Mouse (Mus musculus): ENCODE data around the gene Asic1.
"Not testable (repeated sequence)": the region's sequence is repeated elsewhere in the genome, so short reads cannot be mapped to it uniquely, and the experiment has no call there.

Gene Asic1

DNA sequence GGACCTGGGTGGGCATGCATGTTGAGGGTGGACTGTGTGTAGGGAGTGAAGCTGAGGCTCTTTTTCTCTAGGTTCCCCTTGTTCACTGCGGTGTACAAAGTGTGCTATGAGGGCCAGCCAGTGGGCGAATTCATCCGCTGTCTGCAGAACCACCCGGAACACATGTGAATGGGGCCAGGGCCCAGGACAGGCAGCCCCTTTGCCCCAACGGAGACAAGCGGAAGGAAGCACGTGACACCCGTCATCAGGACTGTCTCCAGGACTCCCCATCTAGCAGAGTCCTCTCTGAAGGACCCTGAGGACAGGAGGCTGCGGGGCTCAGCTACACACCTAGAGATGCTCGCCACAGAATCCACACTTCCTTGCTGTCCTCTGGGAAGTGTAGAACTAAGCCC is 52.9 kb downstream of the Asic1 start:
- no peak for DNase-seq

GRCm38 (mm10) chr15:99723515-99724291 is 53.5 kb downstream of the Asic1 start:
- peak in 1 of 2 experiments; percentile 55 for DNase-seq

DNA sequence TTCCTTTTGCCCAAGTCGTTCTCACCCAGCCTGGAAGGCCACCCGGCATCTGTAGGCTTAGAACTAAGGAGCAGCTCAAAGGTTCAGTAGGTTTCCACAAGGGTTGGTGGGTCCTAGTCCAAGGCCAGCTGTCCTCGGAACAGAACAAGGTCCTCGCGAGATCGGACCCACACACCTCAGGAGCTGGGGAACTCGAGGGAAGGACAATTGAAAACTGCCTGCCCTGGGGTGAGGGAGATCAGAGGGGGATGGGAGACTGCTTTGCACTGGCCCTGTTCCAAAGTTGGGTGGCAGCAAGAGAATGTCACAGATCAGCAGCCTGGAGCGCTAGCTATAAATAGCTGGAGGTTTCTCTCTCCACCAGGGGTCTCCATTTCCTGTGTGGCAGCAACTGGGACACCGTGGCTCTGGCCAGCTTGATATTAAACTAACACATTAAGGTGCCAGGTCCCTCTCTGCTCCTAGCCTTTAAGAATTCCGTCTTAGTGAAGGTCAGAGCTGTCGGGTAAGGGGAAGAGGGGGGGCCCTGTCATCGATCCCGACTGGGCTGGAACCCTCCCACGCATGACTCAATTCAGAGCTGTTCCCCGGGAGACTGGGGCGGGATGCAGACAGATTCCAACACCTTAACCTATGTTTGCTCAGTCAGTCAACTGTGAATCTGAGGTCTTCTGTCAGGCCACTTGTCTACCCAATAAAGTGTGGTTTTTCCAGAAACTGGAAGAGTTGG is 54.3 kb downstream of the Asic1 start:
- DNase-seq = peak; percentile 64 to 71

DNA sequence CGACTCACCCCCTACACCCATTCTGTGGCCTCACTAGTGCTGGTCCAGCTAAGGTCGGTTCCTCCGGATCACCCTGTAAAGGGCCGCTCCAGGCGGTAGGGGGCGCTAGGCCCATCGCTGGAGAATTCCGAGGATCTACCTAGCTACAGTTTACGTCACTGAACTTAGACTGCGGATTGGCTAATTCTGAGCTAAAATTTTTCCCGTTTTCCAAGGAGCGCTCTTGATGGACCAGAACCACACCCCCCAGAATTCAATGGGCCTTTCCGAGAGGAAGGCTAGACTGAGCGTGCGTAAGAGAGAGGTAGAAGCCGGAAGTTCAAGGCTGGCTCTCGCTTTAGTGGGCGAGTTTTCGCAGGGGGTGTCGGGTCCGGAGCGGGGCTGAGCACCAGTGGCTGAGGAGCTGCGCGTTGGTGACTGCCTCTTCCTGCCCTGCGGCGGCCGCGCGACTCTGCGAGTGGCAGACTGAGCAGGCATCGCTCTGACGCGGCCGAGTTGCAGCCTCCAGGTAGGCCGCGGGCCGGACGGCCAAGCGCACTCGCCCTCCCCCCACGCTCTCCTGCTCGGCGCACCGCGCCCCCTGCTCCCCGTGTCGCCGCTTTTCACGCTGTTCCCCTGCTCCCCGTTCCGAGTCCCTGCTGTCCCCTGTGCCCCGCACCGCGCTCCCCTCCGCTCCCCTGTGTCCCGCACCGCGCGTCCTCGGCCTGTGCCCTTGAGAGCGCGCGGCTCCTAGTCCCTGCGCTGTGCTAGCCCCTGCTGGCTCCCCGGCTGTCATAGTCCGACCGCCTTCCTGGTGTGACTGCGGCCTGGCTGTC is 55.4 kb downstream of the Asic1 start, which contains the start of gene Cox14:
Gene Cox14, plus strand, starts transcription at position 278 of the 815 bp plus-strand sequence.
- peak; percentile 96 to 97 for DNase-seq

- no peak for DNase-seq
These were observed 56.4 kb downstream of the Asic1 start for GRCm38 (mm10) chr15:99726549-99726948.

DNA sequence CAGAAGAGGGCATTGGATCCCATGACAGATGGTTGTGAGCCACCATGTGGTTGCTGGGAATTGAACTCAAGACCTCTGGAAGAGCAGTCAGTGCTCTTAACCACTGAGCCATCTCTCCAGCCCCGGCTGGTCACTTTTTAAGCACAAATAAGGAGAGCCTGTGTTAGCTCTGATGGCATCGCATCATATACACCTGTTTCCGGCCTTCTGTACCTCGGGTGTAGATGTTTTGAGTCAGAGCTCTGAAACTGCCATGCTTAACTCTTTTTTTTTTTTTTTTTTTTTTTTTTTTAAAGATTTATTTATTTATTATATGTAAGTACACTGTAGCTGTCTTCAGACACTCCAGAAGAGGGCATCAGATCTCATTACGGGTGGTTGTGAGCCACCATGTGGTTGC is 56.9 kb downstream of the Asic1 start:
- not testable (repeated sequence) for DNase-seq

- DNase-seq = no peak
These were observed 57.4 kb downstream of the Asic1 start for GRCm38 (mm10) chr15:99727525-99727924.

DNA sequence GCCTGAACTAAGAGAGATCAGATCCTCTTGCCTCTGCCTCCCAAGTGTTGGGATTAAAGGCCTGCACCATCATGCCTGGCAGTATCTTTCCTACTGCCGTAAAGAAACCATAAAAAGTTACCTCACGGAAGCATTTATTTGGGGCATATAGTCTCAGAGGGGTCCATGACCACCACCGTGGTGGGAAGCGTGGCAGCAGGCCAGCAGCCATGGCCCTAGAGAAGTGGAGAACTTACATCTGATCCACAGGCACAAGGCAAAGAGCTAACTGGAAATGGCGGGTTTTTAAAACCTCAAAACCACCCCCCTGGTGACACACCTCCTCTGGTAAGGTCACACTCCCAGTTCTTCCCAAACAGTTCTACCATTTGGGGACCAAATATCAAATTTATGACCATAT is 58.0 kb downstream of the Asic1 start:
- no peak for DNase-seq

- DNase-seq = no peak
These were observed 59.1 kb downstream of the Asic1 start for GRCm38 (mm10) chr15:99729056-99729783.

DNA sequence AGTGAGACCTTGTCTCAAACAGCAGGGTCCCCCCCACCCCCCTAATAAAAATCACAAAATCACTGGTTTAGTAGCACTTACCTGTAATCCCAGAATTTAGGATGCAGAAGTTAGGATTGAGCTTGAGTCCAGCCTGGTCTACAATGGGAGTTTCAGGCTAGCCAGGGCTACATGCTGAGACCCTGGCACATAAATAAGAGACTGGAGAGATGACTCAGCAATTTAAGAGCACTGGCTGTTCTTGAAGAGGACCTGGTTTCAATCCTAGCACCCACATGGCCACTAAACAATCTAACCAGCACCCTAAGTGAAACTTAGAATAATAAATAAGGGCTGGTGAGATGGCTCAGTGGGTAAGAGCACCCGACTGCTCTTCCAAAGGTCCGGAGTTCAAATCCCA is 61.0 kb downstream of the Asic1 start:
- DNase-seq = no peak

DNA sequence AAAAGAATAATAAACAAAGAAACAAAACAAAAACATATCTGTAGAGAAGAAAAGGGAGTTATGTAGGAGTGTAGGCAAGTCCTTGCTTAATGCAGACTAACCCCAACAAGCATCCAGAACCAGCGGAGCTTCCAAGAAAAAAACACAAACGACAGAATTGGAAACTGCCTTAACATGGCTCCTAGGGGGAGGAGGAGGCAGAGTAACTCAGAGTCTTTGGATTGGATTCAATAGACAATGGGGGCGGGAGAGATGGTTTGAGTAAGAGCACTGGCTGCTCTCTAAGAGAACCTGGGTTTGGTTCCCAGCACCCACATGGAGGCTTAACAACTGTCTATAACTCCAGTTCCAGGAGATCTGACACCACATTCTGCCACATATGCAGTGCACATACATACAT is 61.5 kb downstream of the Asic1 start:
- no peak for DNase-seq

DNA sequence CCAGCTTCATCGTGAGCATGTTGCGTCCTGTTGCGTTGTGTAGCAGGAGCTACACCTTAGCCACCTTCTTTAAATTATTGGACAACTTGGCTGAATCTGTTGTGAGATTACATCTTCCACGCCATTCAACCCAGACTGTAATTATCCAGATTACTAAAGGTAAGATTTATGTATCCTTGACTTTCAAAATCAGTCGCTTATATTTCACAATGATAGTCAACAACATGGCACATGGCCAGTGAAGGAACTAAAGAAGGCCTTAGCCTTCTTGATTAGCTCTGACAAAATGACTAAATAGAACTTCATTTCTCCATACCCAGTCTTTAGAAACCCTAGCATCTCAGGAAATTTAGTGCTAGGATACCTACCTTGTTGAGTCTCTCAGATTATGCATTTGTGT is 63.0 kb downstream of the Asic1 start:
- no peak for DNase-seq

GRCm38 (mm10) chr15:99735631-99736030 is 65.5 kb downstream of the Asic1 start:
- peak; percentile 99 to 100 for DNase-seq

DNA sequence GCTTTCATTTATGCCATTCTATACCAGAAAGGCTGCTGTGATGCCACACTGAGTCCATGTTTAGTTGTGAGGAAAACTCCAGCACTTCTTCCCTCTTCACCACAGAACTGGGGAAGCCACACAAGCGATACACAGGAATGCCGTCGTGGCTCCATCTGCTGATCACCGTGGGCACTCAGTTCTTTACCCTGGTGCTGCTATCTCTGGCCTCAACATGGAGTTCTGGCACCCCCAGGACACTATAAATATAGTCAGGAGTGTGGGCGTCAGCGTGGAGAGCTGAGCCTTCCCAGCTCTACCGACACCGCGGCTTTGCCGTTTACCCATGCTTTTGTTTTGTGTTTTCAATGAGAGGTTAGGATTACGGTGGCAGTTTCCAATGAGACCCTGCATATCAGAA is 66.5 kb downstream of the Asic1 start:
- no peak for DNase-seq

DNA sequence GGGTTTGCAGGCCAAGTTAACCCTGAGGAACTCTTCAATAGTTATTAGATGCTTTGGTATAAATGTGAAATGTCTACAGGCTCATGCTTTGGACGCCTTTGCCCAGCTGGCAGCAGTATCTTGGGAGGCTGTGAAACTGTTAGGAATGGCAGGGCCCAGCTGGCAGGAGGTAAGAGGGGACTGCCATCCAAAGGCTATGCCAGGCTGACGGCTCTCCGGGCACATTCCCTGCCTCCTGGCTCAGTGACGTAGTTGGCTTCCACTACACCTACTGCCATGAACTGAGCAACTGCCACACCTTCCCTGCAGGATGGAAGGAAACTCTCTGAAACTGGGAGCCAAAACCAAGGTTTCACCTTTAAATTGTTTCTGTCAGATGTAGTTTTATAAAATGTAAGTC is 70.1 kb downstream of the Asic1 start:
- peak; percentile 31 to 32 for DNase-seq
